Mouse (Mus musculus) gastrocnemius, adult 18-20 months (tissue): ENCODE data around the gene Frs3. TPM values are rescaled to one million over a fixed set of nuclear protein-coding genes. Genes with fewer than 3 reads are reported as not detected.

Source experiments
- total RNA-seq, 2 experiments: library from RNA; stranded (reverse); gene quantifications; 2 replicates each; pipeline ENCODE4 v1.2.3; 2021

Gene Frs3
- total RNA-seq, 2 experiments from 2014 or later: 6.8 to 7.2 TPM

Other genes starting within 250 kb of the Frs3 start
- gene Taf8, start 186.7 kb upstream of the Frs3 start, total RNA-seq: 10 to 100 TPM in 1 of 2 experiments, 1 to 10 TPM in 1; 9.2 to 12.1 TPM
- gene Ccnd3, start 184.0 kb upstream of the Frs3 start, total RNA-seq: 10 to 100 TPM; 18.5 to 20.1 TPM
- gene Bysl, start 77.5 kb upstream of the Frs3 start, total RNA-seq: 10 to 100 TPM; 13.9 to 15.3 TPM
- gene Med20, start 77.4 kb upstream of the Frs3 start, total RNA-seq: 10 to 100 TPM; 14.7 to 15.4 TPM
- 1 to 10 TPM; 1.6 to 2.6 TPM for gene Gm20517, start 77.4 kb upstream of the Frs3 start, total RNA-seq
- 1 to 10 TPM; 3.0 to 3.5 TPM for gene Usp49, start 58.3 kb upstream of the Frs3 start, total RNA-seq
- 100 to 1,000 TPM; 121 to 123 TPM for gene Tomm6, start 644 bp upstream of the Frs3 start, total RNA-seq
- gene Gm21981, start 5.4 kb downstream of the Frs3 start, total RNA-seq: under 1 TPM; 0.28 to 0.59 TPM
- 1 to 10 TPM; 2.3 to 2.6 TPM for gene Prickle4, start 5.7 kb downstream of the Frs3 start, total RNA-seq
- gene Pgc, start 37.8 kb downstream of the Frs3 start, total RNA-seq: not detected
- gene Tfeb, start 48.0 kb downstream of the Frs3 start, total RNA-seq: 100 to 1,000 TPM in 1 of 2 experiments, 10 to 100 TPM in 1; 93.6 to 108 TPM
- under 1 TPM in 1 of 2 experiments, not detected in 1; 0.64 TPM for gene Mdfi, start 145.7 kb downstream of the Frs3 start, total RNA-seq
- gene Foxp4, start 235.6 kb downstream of the Frs3 start, total RNA-seq: 1 to 10 TPM; 7.5 TPM